Mouse (Mus musculus): ENCODE results near the gene Ing3.

Gene Ing3

GRCm38 (mm10) chr6:21993070-21993469 is 43.7 kb downstream of the Ing3 start:
- DNase-seq (ENCODE audit: low spot score): no peak

GRCm38 (mm10) chr6:21998131-21998530 is 48.8 kb downstream of the Ing3 start:
- no peak for DNase-seq (ENCODE audit: low spot score)

GRCm38 (mm10) chr6:21999025-21999424 is 49.7 kb downstream of the Ing3 start:
- no peak for DNase-seq (ENCODE audit: low spot score)

GRCm38 (mm10) chr6:22000086-22000485 is 50.7 kb downstream of the Ing3 start:
- no peak for DNase-seq (ENCODE audit: low spot score)

GRCm38 (mm10) chr6:22000881-22001280 is 51.5 kb downstream of the Ing3 start:
- no peak for DNase-seq (ENCODE audit: low spot score)

GRCm38 (mm10) chr6:22001284-22001916 is 52.0 kb downstream of the Ing3 start:
- DNase-seq (ENCODE audit: low spot score): no peak

- no peak for DNase-seq (ENCODE audit: low spot score)
Observed at GRCm38 (mm10) chr6:22002521-22003199, 53.3 kb downstream of the Ing3 start.

GRCm38 (mm10) chr6:22003200-22003587 is 53.8 kb downstream of the Ing3 start:
- no peak for DNase-seq (ENCODE audit: low spot score)

GRCm38 (mm10) chr6:22003959-22004543 is 54.7 kb downstream of the Ing3 start:
- no peak for DNase-seq (ENCODE audit: low spot score)

GRCm38 (mm10) chr6:22008346-22008745 is 59.0 kb downstream of the Ing3 start:
- DNase-seq (ENCODE audit: low spot score): no peak

GRCm38 (mm10) chr6:22010258-22010657 is 60.9 kb downstream of the Ing3 start:
- DNase-seq (ENCODE audit: low spot score): no peak

- DNase-seq (ENCODE audit: low spot score): no peak
Observed at GRCm38 (mm10) chr6:22010761-22011281, 61.5 kb downstream of the Ing3 start.

GRCm38 (mm10) chr6:22011546-22011945 is 62.2 kb downstream of the Ing3 start:
- DNase-seq (ENCODE audit: low spot score): no peak

GRCm38 (mm10) chr6:22012099-22012498 is 62.7 kb downstream of the Ing3 start:
- no peak for DNase-seq (ENCODE audit: low spot score)

GRCm38 (mm10) chr6:22012501-22012900 is 63.1 kb downstream of the Ing3 start:
- DNase-seq (ENCODE audit: low spot score): no peak

GRCm38 (mm10) chr6:22013394-22013793 is 64.0 kb downstream of the Ing3 start:
- no peak for DNase-seq (ENCODE audit: low spot score)

GRCm38 (mm10) chr6:22014291-22014911 is 65.0 kb downstream of the Ing3 start:
- DNase-seq (ENCODE audit: low spot score): no peak

GRCm38 (mm10) chr6:22017631-22018030 is 68.3 kb downstream of the Ing3 start:
- DNase-seq (ENCODE audit: low spot score): no peak

- DNase-seq (ENCODE audit: low spot score): no peak
Observed at GRCm38 (mm10) chr6:22018768-22019445, 69.5 kb downstream of the Ing3 start.

GRCm38 (mm10) chr6:22019637-22020036 is 70.3 kb downstream of the Ing3 start:
- DNase-seq (ENCODE audit: low spot score): no peak

- no peak for DNase-seq (ENCODE audit: low spot score)
Observed at GRCm38 (mm10) chr6:22020696-22021095, 71.3 kb downstream of the Ing3 start.

- DNase-seq (ENCODE audit: low spot score): no peak
Observed at GRCm38 (mm10) chr6:22021315-22021714, 71.9 kb downstream of the Ing3 start.
